Mouse (Mus musculus) midbrain, embryonic 10.5 days (tissue): ENCODE measurements at regions not wholly inside any gene's neighbourhood (a gene's known extent, or its start where the extent isn't known, plus 50 kb on each side); places are given as distances from the start of the nearest gene placed in this dataset.

ENCODE experiments used
- DNase-seq: peaks from one replicate; pipeline ENCODE4 v3.0.0-alpha.2; 2017; ENCODE audit warnings: low spot score
- H3K27ac ChIP-seq: fragments of 300-500 bp; sonication (generic); replicated peaks from 2 replicates; pipeline ENCODE4 v1.5.1; 2016; ENCODE audit warnings: mild to moderate bottlenecking
- H3K27me3 ChIP-seq: fragments of 300-500 bp; sonication (generic); 2 replicates; pipeline ENCODE4 v1.6.1; 2016; ENCODE audit warnings: low read depth, mild to moderate bottlenecking; ENCODE audit not compliant: poor library complexity, severe bottlenecking
- H3K36me3 ChIP-seq: fragments of 300-500 bp; sonication (generic); 2 replicates; pipeline ENCODE4 v1.6.1; 2016; ENCODE audit warnings: mild to moderate bottlenecking, moderate library complexity
- H3K4me1 ChIP-seq: fragments of 300-500 bp; sonication (generic); 2 replicates; pipeline ENCODE4 v1.6.1; 2016
- H3K4me3 ChIP-seq: fragments of 300-500 bp; sonication (generic); 2 replicates; pipeline ENCODE4 v1.5.1; 2016; ENCODE audit warnings: mild to moderate bottlenecking, moderate library complexity
- H3K9me3 ChIP-seq: fragments of 300-500 bp; sonication (generic); replicated peaks from 2 replicates; pipeline ENCODE4 v1.6.1; 2016; ENCODE audit warnings: mild to moderate bottlenecking
- WGBS: fragments of 180-500 bp; shearing (Covaris S2); methylation state at CpG from one replicate; pipeline ENCODE4 v1.1.7; 2016; 5-methylcytosine and 5-hydroxymethylcytosine counted together

DNA sequence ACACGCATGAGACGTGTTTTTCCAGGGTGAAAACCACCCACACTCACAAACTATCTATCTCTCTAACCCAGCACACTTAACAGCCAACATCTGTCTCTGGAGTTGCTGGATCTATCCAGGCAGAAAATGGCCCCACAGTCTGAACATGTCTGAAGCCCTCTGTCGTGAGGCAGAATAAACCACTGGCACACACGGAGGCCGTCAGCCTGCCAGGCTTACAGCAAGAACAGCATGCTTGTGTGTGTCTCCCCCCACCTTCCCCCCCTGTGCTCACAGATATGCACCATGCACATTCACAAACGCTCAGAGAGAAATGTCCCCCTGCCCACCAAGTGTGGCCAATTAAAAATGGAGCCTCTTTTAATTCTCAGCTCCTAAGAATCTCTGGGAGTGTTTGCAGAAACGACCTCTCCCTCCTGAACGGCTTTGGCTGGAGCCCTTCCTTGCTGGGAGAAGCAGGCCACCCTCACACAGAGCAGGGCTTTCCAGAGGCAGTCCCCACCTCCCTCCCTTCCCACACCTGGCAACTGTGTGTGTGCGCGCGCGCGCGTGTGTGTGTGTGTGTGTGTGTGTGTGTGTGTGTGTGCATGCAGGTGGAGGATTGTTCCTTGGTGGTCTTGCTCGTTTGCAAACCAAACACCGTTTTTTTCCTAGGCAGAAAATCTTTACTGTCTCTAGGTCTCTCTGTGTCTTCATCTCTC lies 88.7 kb downstream of the Edn3 start:
- H3K27me3 ChIP-seq: peaks cover 4% of the 10 kb centered on the region; the same call in 1 of the 2 replicates
- H3K36me3 ChIP-seq: no peaks in the 10 kb centered on the region
- H3K4me1 ChIP-seq: peaks cover 22% of the 10 kb centered on the region
- H3K4me3 ChIP-seq: no peak overlapping the region
- DNase-seq: no peak
- no peaks in the 10 kb centered on the region for H3K9me3 ChIP-seq
- WGBS: 58% methylated on average over 16 of the region's 16 CpGs
- H3K27ac ChIP-seq: peak overlapping the region; percentile 65; the same call in 1 of the 2 replicates

DNA sequence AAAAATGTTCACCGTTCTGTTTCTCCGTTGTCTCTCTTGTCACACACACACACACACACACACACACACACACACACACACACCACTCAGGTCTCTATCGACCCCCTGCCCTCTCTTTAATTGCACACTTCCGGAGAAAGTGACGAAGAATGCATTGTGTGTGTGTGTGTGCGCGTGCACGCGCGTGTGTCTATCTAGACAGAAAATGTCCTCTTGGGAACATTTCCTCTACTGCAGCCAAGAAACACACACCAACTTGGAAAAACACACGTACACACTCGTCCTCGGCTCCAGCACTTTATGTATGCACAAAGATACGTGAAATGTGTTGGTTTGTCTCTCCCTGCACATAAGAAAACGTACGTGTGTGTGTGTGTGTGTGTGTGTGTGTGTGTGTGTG lies 90.4 kb downstream of the Edn3 start:
- no peak for DNase-seq
- Histone ChIP-seq H3K4me3 (no peak overlapping the region), H3K4me1 (peaks cover 22% of the 10 kb centered on the region), H3K36me3 (no peaks in the 10 kb centered on the region), H3K9me3 (no peaks in the 10 kb centered on the region), H3K27ac (no peak overlapping the region), H3K27me3 (peaks cover 4% of the 10 kb centered on the region; the same call in 1 of the 2 replicates)
- WGBS: 79% methylated on average over 16 of the region's 16 CpGs

DNA sequence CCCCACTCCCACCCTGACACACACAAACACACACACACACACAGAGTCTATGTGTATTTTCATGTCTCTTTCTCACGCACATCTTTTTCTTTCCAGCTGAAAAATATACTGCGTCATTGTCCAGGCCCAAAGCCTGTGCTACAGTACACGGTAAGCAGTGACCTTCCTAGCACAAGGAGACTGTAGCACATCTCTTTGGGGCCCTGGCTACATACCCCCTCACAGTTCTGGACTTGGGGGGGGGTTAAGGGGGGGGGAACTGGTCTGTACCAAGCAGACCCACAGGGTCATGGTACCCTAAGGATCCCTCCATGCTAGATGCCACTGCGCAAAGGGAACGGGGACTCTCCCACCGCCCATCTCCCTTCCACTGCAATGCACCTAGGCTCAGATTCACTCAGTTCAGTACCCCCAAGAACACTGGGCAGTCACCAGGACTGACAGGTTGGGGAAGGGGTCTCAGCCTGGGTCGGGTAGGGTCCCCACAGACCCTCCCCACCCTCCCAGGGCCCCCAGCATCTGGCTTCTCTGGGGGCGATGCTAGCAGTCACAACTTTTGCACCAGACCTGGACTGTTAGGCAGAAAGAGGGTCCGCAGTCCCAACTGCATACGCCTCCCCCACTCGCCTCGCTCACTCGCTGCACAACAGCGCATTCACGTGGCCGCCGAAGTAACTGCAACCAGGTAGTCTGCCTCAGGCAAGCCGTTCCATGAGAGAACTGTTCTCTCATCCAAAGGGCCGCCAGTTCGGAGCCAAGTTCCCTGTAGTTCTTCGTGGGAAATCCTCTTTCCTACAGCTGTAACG lies 91.3 kb downstream of the Edn3 start:
- WGBS: 20% methylated on average over 22 of the region's 22 CpGs
- H3K4me3 ChIP-seq: no peak overlapping the region
- peak overlapping the region; percentile 69; the same call in 1 of the 2 replicates for H3K27ac ChIP-seq
- H3K27me3 ChIP-seq: peaks cover 4% of the 10 kb centered on the region; the same call in 1 of the 2 replicates
- H3K36me3 ChIP-seq: no peaks in the 10 kb centered on the region
- peaks cover 22% of the 10 kb centered on the region for H3K4me1 ChIP-seq
- no peaks in the 10 kb centered on the region for H3K9me3 ChIP-seq
- DNase-seq: peak; percentile 82

DNA sequence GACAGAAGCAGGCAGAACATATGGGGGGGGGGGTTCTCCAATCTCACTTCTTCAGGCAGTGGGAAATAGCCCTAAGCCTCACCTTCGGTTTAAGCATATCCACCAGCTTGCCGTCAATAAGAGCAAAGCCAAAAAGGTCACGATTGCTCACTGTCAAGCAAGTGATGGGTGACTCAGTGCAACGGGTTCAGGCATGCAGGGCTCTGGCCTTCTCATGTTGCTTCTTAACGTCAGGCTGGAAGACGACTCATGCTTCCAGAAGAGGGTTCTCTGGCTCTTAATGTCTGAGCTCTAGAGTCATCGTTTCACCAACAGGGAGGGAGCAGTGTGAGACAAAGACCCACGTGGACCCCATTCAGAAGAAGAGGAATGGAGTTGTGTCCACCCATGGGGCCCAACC lies 93.4 kb downstream of the Edn3 start:
- peaks cover 32% of the 10 kb centered on the region for H3K4me1 ChIP-seq

DNA sequence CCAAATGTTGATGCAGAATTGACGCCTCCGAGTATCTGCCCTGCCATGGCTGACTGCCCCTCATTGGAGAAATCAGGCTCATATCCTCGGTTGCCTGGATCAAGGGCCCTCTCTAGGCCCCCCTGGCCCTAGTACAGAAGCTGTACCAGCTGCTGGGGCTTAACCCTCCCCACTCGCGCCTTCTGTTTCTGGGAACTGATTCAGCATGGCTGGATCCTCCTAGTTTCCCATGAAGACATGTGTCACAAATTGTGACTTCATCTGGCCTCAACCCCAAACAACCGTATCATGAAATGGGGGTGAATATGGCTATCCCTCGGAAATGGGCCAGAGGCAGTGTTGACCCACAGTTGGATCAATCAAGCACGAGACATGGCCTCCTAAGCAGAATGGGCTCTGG lies 95.1 kb downstream of the Edn3 start:
- H3K27me3 ChIP-seq: peaks cover 4% of the 10 kb centered on the region; the same call in 1 of the 2 replicates
- no peak overlapping the region for H3K27ac ChIP-seq
- H3K4me1 ChIP-seq: peaks cover 25% of the 10 kb centered on the region
- H3K9me3 ChIP-seq: no peaks in the 10 kb centered on the region
- no peak for DNase-seq
- H3K4me3 ChIP-seq: no peak overlapping the region
- no peaks in the 10 kb centered on the region for H3K36me3 ChIP-seq
- WGBS: 84% methylated on average over 8 of the region's 8 CpGs

More for the DNA sequence above, 93.4 kb downstream of the Edn3 start:
- DNase-seq: no peak
- Histone ChIP-seq H3K4me3 (no peak overlapping the region), H3K27ac (no peak overlapping the region), H3K9me3 (no peaks in the 10 kb centered on the region), H3K36me3 (no peaks in the 10 kb centered on the region), H3K27me3 (peaks cover 4% of the 10 kb centered on the region; the same call in 1 of the 2 replicates)
- WGBS: 87% methylated on average over 8 of the region's 8 CpGs

DNA sequence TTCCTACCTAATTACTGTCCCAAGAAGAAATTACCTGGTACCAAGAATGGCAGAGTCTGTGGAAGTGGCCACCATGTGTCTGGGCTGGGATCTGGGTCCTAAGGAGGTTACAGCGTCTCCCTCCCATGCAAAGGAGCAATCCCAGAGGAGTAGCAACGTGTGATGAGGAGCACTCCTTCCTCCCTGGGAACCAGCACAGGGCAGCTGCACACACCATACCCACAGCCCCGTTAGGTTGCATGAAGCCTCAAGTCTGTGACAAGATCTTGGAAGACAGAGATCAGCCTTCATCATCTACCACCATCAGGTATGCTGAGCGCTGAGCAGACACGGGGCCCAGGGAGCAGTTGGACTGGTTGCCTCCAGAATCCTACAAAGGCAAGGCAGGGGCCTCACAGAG lies 95.7 kb downstream of the Edn3 start:
- H3K27me3 ChIP-seq: peaks cover 4% of the 10 kb centered on the region; the same call in 1 of the 2 replicates
- no peak overlapping the region for H3K4me3 ChIP-seq
- peaks cover 25% of the 10 kb centered on the region for H3K4me1 ChIP-seq
- no peaks in the 10 kb centered on the region for H3K36me3 ChIP-seq
- H3K9me3 ChIP-seq: no peaks in the 10 kb centered on the region
- no peak for DNase-seq
- H3K27ac ChIP-seq: no peak overlapping the region
- 94% methylated on average over 5 of the region's 5 CpGs for WGBS

DNA sequence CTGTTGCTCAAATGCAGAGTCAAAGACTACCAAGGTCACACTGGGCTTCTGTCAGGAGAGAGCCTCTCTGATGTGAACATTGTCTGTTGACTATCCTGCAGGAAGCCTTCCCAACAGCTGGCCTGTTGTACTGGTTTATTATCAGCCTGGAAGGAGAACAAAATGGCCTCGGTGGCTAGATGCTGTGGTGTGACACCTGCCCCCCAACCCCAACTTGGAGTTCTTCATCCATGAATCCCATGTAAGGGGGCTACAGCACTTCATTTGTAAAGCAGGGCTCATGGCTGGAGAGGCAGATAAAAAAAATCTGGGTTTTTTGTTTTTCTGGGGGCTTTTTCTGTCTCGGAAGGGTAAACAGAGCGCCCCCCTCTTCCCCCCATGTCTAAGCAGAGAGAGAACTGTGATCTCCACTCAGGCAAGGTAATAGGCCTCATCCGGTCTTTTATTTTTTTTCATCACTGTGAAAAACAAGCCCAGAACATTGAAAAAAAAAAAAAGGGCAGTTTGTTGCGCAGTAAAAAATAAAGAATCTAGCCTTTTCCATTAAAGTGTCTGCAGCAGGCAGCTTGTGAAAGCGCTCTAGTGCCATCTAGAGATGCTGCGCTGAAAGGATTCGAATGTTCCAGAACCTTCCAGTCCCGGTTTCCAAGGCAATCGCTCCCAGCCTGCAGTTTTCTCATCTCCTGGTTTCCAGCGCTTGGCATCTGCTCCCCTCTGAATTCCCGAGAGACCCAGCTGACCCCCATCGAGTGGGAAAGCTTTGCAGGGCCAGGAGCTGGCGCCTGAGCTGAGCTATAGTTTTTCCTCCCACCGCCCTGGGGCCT lies 97.8 kb downstream of the Edn3 start:
- H3K4me3 ChIP-seq: no peak overlapping the region
- 32% methylated on average over 15 of the region's 15 CpGs for WGBS
- H3K27ac ChIP-seq: peak overlapping the region; percentile 84
- H3K36me3 ChIP-seq: no peaks in the 10 kb centered on the region
- no peaks in the 10 kb centered on the region for H3K27me3 ChIP-seq
- peak; percentile 68 for DNase-seq
- peaks cover 19% of the 10 kb centered on the region for H3K4me1 ChIP-seq
- H3K9me3 ChIP-seq: no peaks in the 10 kb centered on the region

DNA sequence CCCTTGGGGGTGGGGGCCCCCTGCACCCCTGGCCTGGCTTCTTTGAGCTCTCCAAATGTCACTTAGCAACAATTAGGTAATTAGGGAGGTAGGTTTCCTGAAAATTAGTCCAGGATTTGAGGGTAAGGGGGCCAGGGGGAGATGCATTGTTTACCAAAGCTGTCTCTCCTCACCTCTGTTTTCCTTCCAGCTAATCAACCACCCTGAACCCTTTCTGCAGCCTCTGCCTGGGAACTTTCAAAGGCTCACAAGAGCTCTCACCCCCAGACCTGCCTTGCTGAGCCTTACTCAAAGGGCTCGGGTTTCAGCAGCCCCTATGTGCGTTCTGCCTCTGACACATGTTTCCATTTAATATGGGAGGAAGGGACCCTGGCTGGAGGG lies 98.4 kb downstream of the Edn3 start:
- Histone ChIP-seq H3K27ac (peak overlapping the region; percentile 84), H3K4me1 (peaks cover 19% of the 10 kb centered on the region), H3K27me3 (no peaks in the 10 kb centered on the region), H3K4me3 (no peak overlapping the region), H3K36me3 (no peaks in the 10 kb centered on the region), H3K9me3 (no peaks in the 10 kb centered on the region)
- 12% methylated on average over 2 of the region's 2 CpGs for WGBS
- DNase-seq: peak; percentile 41

DNA sequence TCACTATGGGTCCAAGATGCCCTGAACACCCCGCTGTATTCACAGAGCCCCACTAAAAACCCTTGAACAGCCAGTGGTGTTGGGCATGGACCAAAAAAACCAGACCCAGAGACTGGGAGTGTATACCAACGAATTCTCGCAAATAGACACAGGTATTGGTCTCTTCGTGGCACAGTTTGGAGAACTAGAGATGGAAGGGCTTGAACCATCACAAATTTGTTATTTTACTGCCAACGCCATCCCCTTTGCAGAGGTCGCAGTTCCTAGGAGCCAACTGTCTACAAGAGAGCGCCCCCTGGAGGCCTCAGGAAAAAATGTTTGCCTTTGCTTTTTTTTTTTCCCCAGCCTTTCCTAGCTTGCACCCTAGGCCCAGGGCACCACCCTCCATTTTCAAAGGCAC lies 99.1 kb downstream of the Edn3 start:
- 36% methylated on average over 7 of the region's 7 CpGs for WGBS
- peak overlapping the region; percentile 84 for H3K27ac ChIP-seq

DNA sequence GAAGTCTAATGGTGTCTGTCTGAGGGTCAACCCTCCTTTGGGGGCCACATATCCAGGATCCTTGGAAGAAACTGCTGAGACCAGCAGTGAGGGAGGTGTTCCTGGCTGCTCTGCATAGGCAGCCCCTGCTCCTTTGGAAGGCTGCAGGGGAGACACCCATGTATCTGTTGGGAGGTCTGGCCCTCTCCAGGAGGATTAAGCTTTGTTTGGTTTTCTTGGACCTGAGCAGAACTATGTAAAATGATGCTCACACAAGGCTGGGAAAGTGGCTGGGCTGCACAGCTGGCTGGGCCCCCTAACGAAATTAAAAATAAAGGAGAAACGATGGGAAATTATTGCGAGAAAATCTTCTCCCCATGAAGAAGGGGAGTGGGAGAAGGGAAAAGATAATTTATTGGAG lies 104.2 kb downstream of the Edn3 start:
- Histone ChIP-seq H3K9me3 (no peaks in the 10 kb centered on the region), H3K4me1 (peaks cover 14% of the 10 kb centered on the region; the same call in 1 of the 2 replicates), H3K27me3 (no peaks in the 10 kb centered on the region), H3K36me3 (no peaks in the 10 kb centered on the region), H3K27ac (no peak overlapping the region), H3K4me3 (no peak overlapping the region)
- DNase-seq: no peak
- 84% methylated on average over 3 of the region's 3 CpGs for WGBS

More for the DNA sequence above, 99.1 kb downstream of the Edn3 start:
- Histone ChIP-seq H3K27me3 (no peaks in the 10 kb centered on the region), H3K4me3 (no peak overlapping the region), H3K36me3 (no peaks in the 10 kb centered on the region), H3K9me3 (no peaks in the 10 kb centered on the region), H3K4me1 (peaks cover 19% of the 10 kb centered on the region)
- no peak for DNase-seq

DNA sequence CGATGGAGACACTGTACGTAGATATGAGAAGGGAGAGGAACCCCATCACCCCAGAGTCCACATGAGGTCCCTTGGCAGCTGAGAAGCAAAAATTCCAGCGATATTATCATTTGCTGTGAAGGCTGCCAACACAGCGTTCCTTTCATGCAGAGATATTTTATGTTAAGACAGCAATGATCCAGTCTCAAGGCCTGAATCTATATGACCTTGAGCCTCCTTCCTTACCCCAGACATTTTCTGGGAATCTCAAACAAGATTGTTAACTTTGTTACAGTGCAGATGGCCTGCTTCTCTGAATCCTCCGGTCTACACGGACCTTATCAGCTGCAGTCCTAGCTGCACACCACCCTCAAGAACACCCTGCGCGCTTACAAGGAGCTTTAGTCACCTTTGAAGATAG lies 106.1 kb downstream of the Edn3 start:
- Histone ChIP-seq H3K27ac (no peak overlapping the region), H3K4me1 (peaks cover 14% of the 10 kb centered on the region; the same call in 1 of the 2 replicates)

DNA sequence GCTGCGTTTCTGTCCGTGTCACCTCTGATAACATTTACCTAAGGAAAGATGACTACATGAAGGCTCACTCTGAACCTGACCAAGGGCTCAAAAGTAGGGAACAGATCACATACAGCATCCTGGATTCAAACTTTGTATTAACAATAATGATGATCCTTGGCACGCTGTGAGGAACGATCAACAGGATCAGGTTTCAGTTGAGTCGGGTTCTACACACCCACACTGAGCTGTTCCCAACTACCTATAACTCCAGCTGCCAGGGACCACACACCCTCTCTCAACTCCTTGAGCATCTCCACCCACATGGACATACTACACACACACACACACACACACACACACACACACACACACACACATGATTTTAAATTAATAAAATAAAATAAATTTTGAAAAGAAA lies 107.0 kb downstream of the Edn3 start:
- H3K27me3 ChIP-seq: no peaks in the 10 kb centered on the region
- H3K4me1 ChIP-seq: peaks cover 20% of the 10 kb centered on the region; the same call in 1 of the 2 replicates
- no peaks in the 10 kb centered on the region for H3K9me3 ChIP-seq
- no peak for DNase-seq
- no peak overlapping the region for H3K4me3 ChIP-seq
- H3K36me3 ChIP-seq: no peaks in the 10 kb centered on the region
- no peak overlapping the region for H3K27ac ChIP-seq
- 77% methylated on average over 5 of the region's 5 CpGs for WGBS

More for the DNA sequence above, 106.1 kb downstream of the Edn3 start:
- H3K27me3 ChIP-seq: no peaks in the 10 kb centered on the region
- H3K36me3 ChIP-seq: no peaks in the 10 kb centered on the region
- H3K9me3 ChIP-seq: no peaks in the 10 kb centered on the region
- no peak overlapping the region for H3K4me3 ChIP-seq
- 90% methylated on average over 8 of the region's 8 CpGs for WGBS
- DNase-seq: no peak
